Mouse (Mus musculus): ENCODE measurements around the gene Marveld3. TPM values are rescaled to one million over a fixed set of nuclear protein-coding genes. Genes with fewer than 3 reads are reported as not detected.

Gene Marveld3
- total RNA-seq, 2 experiments from 2014 or later = 0.17 TPM; not detected in 1

DNA sequence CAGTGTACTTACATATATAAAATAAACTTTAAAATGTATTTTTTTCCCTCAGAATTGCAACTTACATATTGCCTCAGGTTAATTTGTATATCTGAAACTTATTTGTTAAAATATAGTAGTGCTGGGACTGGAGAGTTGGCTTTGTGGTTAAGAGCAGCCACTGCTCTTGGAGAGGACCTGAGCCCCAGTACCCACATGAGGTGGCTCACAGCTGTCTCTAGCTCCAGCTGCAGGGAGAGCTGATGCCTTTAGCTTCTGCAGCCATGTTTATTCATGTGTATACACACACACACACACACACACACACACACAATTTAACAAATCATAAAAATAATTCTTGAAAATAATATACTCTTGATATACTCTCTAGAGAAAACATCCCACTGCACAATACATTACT, 59.6 kb downstream of the Marveld3 start:
- no peak for DNase-seq

Other genes starting within 250 kb of the Marveld3 start
- 10 to 100 TPM; 39.2 to 50.2 TPM for gene Atxn1l, start 224.5 kb downstream of the Marveld3 start, total RNA-seq (2021)
- gene Ap1g1, start 183.6 kb downstream of the Marveld3 start, total RNA-seq (2021) = 10 to 100 TPM; 86.6 to 96.0 TPM
- gene Phlpp2, start 93.7 kb downstream of the Marveld3 start, total RNA-seq (2021) = 1 to 10 TPM; 9.5 to 9.8 TPM
- gene Tat, start 28.2 kb upstream of the Marveld3 start, total RNA-seq (2021) = 1 to 10 TPM in 1 of 2 experiments, under 1 TPM in 1; 0.10 to 1.5 TPM
- 1 to 10 TPM; 1.0 to 1.8 TPM for gene Chst4, start 77.5 kb upstream of the Marveld3 start, total RNA-seq (2021)
- 1 to 10 TPM; 6.3 to 8.9 TPM for gene Zfp612, start 117.5 kb upstream of the Marveld3 start, total RNA-seq (2021)
- not detected for gene Gm21964, start 139.0 kb upstream of the Marveld3 start, total RNA-seq (2021)
- gene Gm17720, start 140.6 kb upstream of the Marveld3 start, total RNA-seq (2021) = not detected
- 1 to 10 TPM in 1 of 2 experiments, under 1 TPM in 1; 0.26 to 2.2 TPM for gene Calb2, start 206.0 kb upstream of the Marveld3 start, total RNA-seq (2021)

Data from adrenal gland, postnatal 36 days (tissue).